In the genomic region with DNA sequence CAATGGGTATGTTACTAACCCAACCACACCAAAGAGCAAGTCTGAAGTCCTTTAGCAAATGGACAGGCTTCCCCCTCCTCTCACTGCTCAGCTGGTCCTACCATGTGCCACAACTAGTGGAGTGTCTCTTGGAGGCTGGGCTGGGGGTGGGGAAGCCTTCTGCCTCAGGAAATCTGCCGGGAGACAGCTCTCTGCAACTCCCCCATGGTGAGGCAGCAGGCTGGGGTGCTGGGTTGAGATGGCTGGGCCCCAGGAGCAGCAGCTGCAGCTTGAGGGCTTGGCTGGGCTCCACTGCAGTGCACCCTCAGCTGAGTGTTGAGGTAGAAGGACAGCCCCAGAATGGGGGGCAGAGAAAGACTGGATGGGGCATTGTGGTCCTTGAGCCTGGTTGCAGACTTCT, we compare ENCODE assay signal across 9 mouse cellular contexts. TPM values are rescaled to one million over a fixed set of nuclear protein-coding genes. Genes with fewer than 3 reads are reported as not detected.
DNase-seq lines count a peak whose midpoint lies in the region; ATAC-seq and TF ChIP-seq lines count a peak whose summit lies in the region.
"Had no signal": no experiment of that assay in that cellular context is flagged by ENCODE, and none has a peak within 500 bp of the region (broad histone marks: within the 10 kb centered on the region; RNA-seq: fewer than 3 reads in every experiment).

No protein-coding gene starts in this region.

- H3K4me3 ChIP-seq in heart, postnatal 0 days (ENCODE audit: low read depth, low read length): peak overlapping the region; percentile 77
- peak overlapping the region; percentile 64 for H3K4me3 ChIP-seq in midbrain, postnatal 0 days (ENCODE audit: low read depth, low read length)
- H3K4me3 ChIP-seq: midbrain, embryonic 12.5 days had no signal

- 0 out of 2 replicates have a peak, but pooled peaks cover 17% of the 10 kb centered on the region for H3K4me1 ChIP-seq in heart, postnatal 0 days (ENCODE audit: control insufficient read depth, insufficient read depth)
- H3K4me1 ChIP-seq in midbrain, postnatal 0 days (ENCODE audit: insufficient read depth, low read length): peaks cover 4% of the 10 kb centered on the region; the same call in 1 of the 2 replicates
- H3K4me1 ChIP-seq: midbrain, embryonic 12.5 days had no signal

- no peaks in the 10 kb centered on the region for H3K36me3 ChIP-seq in heart, postnatal 0 days (replicated peaks; ENCODE audit: control insufficient read depth, insufficient read depth, low read length)
- H3K36me3 ChIP-seq in midbrain, postnatal 0 days (ENCODE audit: insufficient read depth, low read length): no peaks in the 10 kb centered on the region
- H3K36me3 ChIP-seq: midbrain, embryonic 12.5 days had no signal

- ATAC-seq in heart, postnatal 0 days (ENCODE audit: insufficient read depth, low read depth): no peak
- no peak for ATAC-seq in midbrain, postnatal 0 days (ENCODE audit: low FRiP score)

- no peak overlapping the region for H3K27ac ChIP-seq in heart, postnatal 0 days (ENCODE audit: low read depth)
- H3K27ac ChIP-seq in midbrain, postnatal 0 days (ENCODE audit: low read depth, low read length): no peak overlapping the region
- H3K27ac ChIP-seq: midbrain, embryonic 12.5 days had no signal

- no peak for TF ChIP-seq EP300 in heart, postnatal 0 days (IDR thresholded peaks at IDR 0.05; ENCODE audit: low read depth)

- H3K9ac ChIP-seq in heart, postnatal 0 days (replicated peaks; ENCODE audit: low read depth, low read length): no peak overlapping the region
- 0 out of 2 replicates have a peak overlapping the region, but pooled peaks have one; percentile 33 for H3K9ac ChIP-seq in midbrain, postnatal 0 days (replicated peaks; ENCODE audit: low read length, poor library complexity, severe bottlenecking)
- H3K9ac ChIP-seq: midbrain, embryonic 12.5 days had no signal

- 15% methylated on average over 1 of the region's 1 CpGs for WGBS in heart, postnatal 0 days
- 18% methylated on average over 1 of the region's 1 CpGs for WGBS in midbrain, postnatal 0 days

- no peak for TF ChIP-seq CTCF in heart, postnatal 0 days (IDR thresholded peaks at IDR 0.05; ENCODE audit: low read depth)
- no peak for TF ChIP-seq CTCF in midbrain, postnatal 0 days (IDR thresholded peaks at IDR 0.05)

- peak overlapping the region; percentile 79 for H3K4me2 ChIP-seq in heart, postnatal 0 days (ENCODE audit: low read depth, low read length)
- H3K4me2 ChIP-seq in midbrain, postnatal 0 days (ENCODE audit: low read depth, low read length, poor library complexity, severe bottlenecking): peak overlapping the region; percentile 60

- peaks cover 29% of the 10 kb centered on the region; the same call in 1 of the 2 replicates for H3K27me3 ChIP-seq in heart, postnatal 0 days (ENCODE audit: control insufficient read depth, insufficient read depth, low read length)
- H3K27me3 ChIP-seq in midbrain, postnatal 0 days (ENCODE audit: insufficient read depth, low read length): peaks cover 43% of the 10 kb centered on the region

- H3K9me3 ChIP-seq in heart, postnatal 0 days (replicated peaks; ENCODE audit: control insufficient read depth, low read length): no peaks in the 10 kb centered on the region
- no peaks in the 10 kb centered on the region for H3K9me3 ChIP-seq in midbrain, postnatal 0 days (ENCODE audit: low read length)
- H3K9me3 ChIP-seq: midbrain, embryonic 12.5 days had no signal

- DNase-seq in heart, postnatal 0 days (ENCODE audit: low spot score): no peak
- no peak for DNase-seq in heart, postnatal 4 days
- DNase-seq in cerebellum, adult 18-20 months: peak; percentile 56 to 61
- peak; percentile 61 to 76 for DNase-seq in frontal cortex, postnatal 36 days (ENCODE audit: low spot score in 2 of 2)
- DNase-seq in midbrain, postnatal 0 days (ENCODE audit: low spot score): no peak
- no peak for DNase-seq in T-cell, adult 2 months (ENCODE audit: low spot score)
- no peak for DNase-seq in ovary, adult 18-20 months (ENCODE audit: low spot score)
- DNase-seq in ovary, postnatal 10 days (ENCODE audit: low spot score): no peak

RNA-seq across cellular contexts. Expression of a gene that starts 2.1 kb away (rescaled TPM):
- total RNA-seq in heart, postnatal 0 days (2014; rRNA removed; ENCODE audit: low replicate concordance): 126 and 131 TPM in 2 replicates
- polyA plus RNA-seq in heart, postnatal 0 days (2015; fragmentation: Nextera tagmentation; extraction: Ambion mirVana): 51.7 and 54.3 TPM in 2 replicates
- total RNA-seq in heart, postnatal 4 days (2021): 10 to 100 TPM; 57.9 to 59.3 TPM
- 23.2 and 28.6 TPM in 2 replicates for total RNA-seq in midbrain, postnatal 0 days (2014; rRNA removed)
- 7.3 and 7.7 TPM in 2 replicates for polyA plus RNA-seq in midbrain, postnatal 0 days (2015; fragmentation: Nextera tagmentation; extraction: Ambion mirVana)

Comparison
In these comparisons a context has a peak if more than half of its experiments do, and no peak if none do; other contexts are left out.
1. DNase-seq: peak in cerebellum, adult 18-20 months (2 of 2) and frontal cortex, postnatal 36 days (2 of 2); none in heart, postnatal 0 days (single experiment), heart, postnatal 4 days (single experiment), midbrain, postnatal 0 days (single experiment), T-cell, adult 2 months (single experiment), ovary, adult 18-20 months (single experiment) and ovary, postnatal 10 days (single experiment).